7 mouse cellular contexts compared by ENCODE assay signal in genomic region chr9:109096251-109096661, GRCm38 (mm10). TPM values are rescaled to one million over a fixed set of nuclear protein-coding genes. Genes with fewer than 3 reads are reported as not detected.
DNase-seq lines count a peak whose midpoint lies in the region; ATAC-seq and TF ChIP-seq lines count a peak whose summit lies in the region.

No protein-coding gene starts in this region.

- H3K36me3 ChIP-seq in heart, embryonic 11.5 days (ENCODE audit: control insufficient read depth, insufficient read depth, low read length): peaks cover 5% of the 10 kb centered on the region; the same call in 1 of the 2 replicates
- H3K36me3 ChIP-seq in liver, embryonic 11.5 days (ENCODE audit: control insufficient read depth, insufficient read depth, low read length): peaks cover 2% of the 10 kb centered on the region; the same call in 1 of the 2 replicates
- H3K36me3 ChIP-seq in small intestine, adult 2 months (ENCODE audit: control insufficient read depth, insufficient read depth, low read length): peaks cover 9% of the 10 kb centered on the region

- H3K4me3 ChIP-seq in left cerebral cortex, adult 2 months: peak overlapping the region; percentile 75
- peak overlapping the region; percentile 43 for H3K4me3 ChIP-seq in cortical plate, adult 2 months (ENCODE audit: insufficient read depth, low read length)
- H3K4me3 ChIP-seq in heart, embryonic 11.5 days (ENCODE audit: low read depth, low read length): peak overlapping the region; percentile 72
- peak overlapping the region; percentile 61 for H3K4me3 ChIP-seq in liver, embryonic 11.5 days (ENCODE audit: low read depth, low read length)
- H3K4me3 ChIP-seq in small intestine, adult 2 months (ENCODE audit: low read depth, low read length): peak overlapping the region; percentile 82

- H3K9ac ChIP-seq in heart, embryonic 11.5 days (ENCODE audit: low read depth, low read length): peak overlapping the region; percentile 93
- peak overlapping the region; percentile 69 for H3K9ac ChIP-seq in liver, embryonic 11.5 days (ENCODE audit: low read depth, low read length)

- H3K4me1 ChIP-seq in cortical plate, adult 2 months (ENCODE audit: control insufficient read depth, insufficient read depth, low read length): peaks cover 2% of the 10 kb centered on the region
- peaks cover 50% of the 10 kb centered on the region for H3K4me1 ChIP-seq in heart, embryonic 11.5 days (ENCODE audit: control insufficient read depth, insufficient read depth, low read length)
- H3K4me1 ChIP-seq in liver, embryonic 11.5 days (replicated peaks; ENCODE audit: control insufficient read depth, insufficient read depth, low read length): peaks cover 21% of the 10 kb centered on the region
- peaks cover 24% of the 10 kb centered on the region for H3K4me1 ChIP-seq in small intestine, adult 2 months (ENCODE audit: control insufficient read depth, insufficient read depth, insufficient read length, low read length)

- no peaks in the 10 kb centered on the region for H3K9me3 ChIP-seq in heart, embryonic 11.5 days (replicated peaks; ENCODE audit: control insufficient read depth, low read length)
- no peaks in the 10 kb centered on the region for H3K9me3 ChIP-seq in liver, embryonic 11.5 days (ENCODE audit: control insufficient read depth, low read length)

- ATAC-seq in heart, embryonic 11.5 days (replicated peaks; ENCODE audit: insufficient number of reproducible peaks, low FRiP score, low TSS enrichment): no peak
- ATAC-seq in liver, embryonic 11.5 days (replicated peaks; ENCODE audit: low FRiP score): no peak

- DNase-seq in left cerebral cortex, adult 2 months (ENCODE audit: extremely low spot score in 1 of 2, low spot score in 2 of 2): no peak
- no peak for DNase-seq in left cerebral cortex, adult 11 months (ENCODE audit: low spot score)
- DNase-seq in liver, embryonic 11.5 days (ENCODE audit: low spot score): no peak
- no peak for DNase-seq in gastrocnemius, adult 8-10 months (ENCODE audit: low spot score in 2 of 2)

- intact Hi-C loops in left cerebral cortex, adult 2 months (cut with DNase I): no loop called here

- 45% methylated on average over 9 of the region's 9 CpGs for WGBS in heart, embryonic 11.5 days (ENCODE audit: insufficient replicate concordance)
- WGBS in liver, embryonic 11.5 days: 47% methylated on average over 9 of the region's 9 CpGs
- WGBS in small intestine, adult 2 months: 47% methylated on average over 9 of the region's 9 CpGs

- peak overlapping the region; percentile 88 for H3K4me2 ChIP-seq in heart, embryonic 11.5 days
- peak overlapping the region; percentile 65 for H3K4me2 ChIP-seq in liver, embryonic 11.5 days

- no peak for TF ChIP-seq CTCF in left cerebral cortex, adult 2 months (IDR thresholded peaks at IDR 0.05)
- no peak for TF ChIP-seq CTCF in cortical plate, adult 2 months (IDR thresholded peaks at IDR 0.05; ENCODE audit: extremely low read depth, insufficient read depth, low read length)
- no peak for TF ChIP-seq CTCF in small intestine, adult 2 months (IDR thresholded peaks at IDR 0.05; ENCODE audit: extremely low read depth, insufficient read length, insufficient replicate concordance, low read depth, low read length)

- no peaks in the 10 kb centered on the region for H3K27me3 ChIP-seq in heart, embryonic 11.5 days (ENCODE audit: control insufficient read depth, insufficient read depth, low read length)
- peaks cover 35% of the 10 kb centered on the region for H3K27me3 ChIP-seq in liver, embryonic 11.5 days (replicated peaks; ENCODE audit: control insufficient read depth, insufficient read depth, low read length)
- H3K27me3 ChIP-seq in small intestine, adult 2 months (ENCODE audit: control insufficient read depth, insufficient read depth, low read length): 0 out of 2 replicates have a peak, but pooled peaks cover 6% of the 10 kb centered on the region

- peak overlapping the region; percentile 92 for H3K27ac ChIP-seq in left cerebral cortex, adult 2 months
- H3K27ac ChIP-seq in cortical plate, adult 2 months (ENCODE audit: insufficient read depth, low read length): peak overlapping the region; percentile 95
- peak overlapping the region; percentile 97 for H3K27ac ChIP-seq in heart, embryonic 11.5 days (ENCODE audit: low read depth, low read length)
- H3K27ac ChIP-seq in liver, embryonic 11.5 days (ENCODE audit: low read depth, low read length): peak overlapping the region; percentile 91
- no peak overlapping the region for H3K27ac ChIP-seq in small intestine, adult 2 months (ENCODE audit: insufficient read depth, low read depth, low read length)

- TF ChIP-seq POLR2A in cortical plate, adult 2 months (IDR thresholded peaks at IDR 0.05; ENCODE audit: extremely low read depth, insufficient read depth, low read length): 0 out of 2 replicates have a peak, but pooled peaks have one; percentile 15
- TF ChIP-seq POLR2A in small intestine, adult 2 months (IDR thresholded peaks at IDR 0.05; ENCODE audit: low read depth, low read length): no peak

RNA-seq across cellular contexts. Expression of gene Plxnb1, which starts 1.1 kb away (rescaled TPM):
- 10 to 100 TPM; 65.0 to 70.5 TPM for total RNA-seq in left cerebral cortex, adult 2 months (2021)
- 30.1 and 30.2 TPM in 2 replicates for polyA plus RNA-seq in cortical plate, adult 2 months (2012; rRNA removed)
- 5.5 and 6.8 TPM in 2 replicates for polyA plus RNA-seq in heart, embryonic 11.5 days (2014; fragmentation: Nextera tagmentation; extraction: Ambion mirVana)
- 5.8 and 7.4 TPM in 2 replicates for polyA plus RNA-seq in liver, embryonic 11.5 days (2014; fragmentation: Nextera tagmentation; extraction: Ambion mirVana)
- 2.6 and 3.4 TPM in 2 replicates for polyA plus RNA-seq in small intestine, adult 2 months (2012; rRNA removed)
- total RNA-seq in gastrocnemius, adult 8-10 months (2022): under 1 TPM; 0.58 to 0.87 (median 0.74) TPM

RNA-seq across cellular contexts. Expression of gene Tma7, which starts 13.9 kb away (rescaled TPM):
- 100 to 1,000 TPM; 312 to 332 TPM for total RNA-seq in left cerebral cortex, adult 2 months (2021)
- polyA plus RNA-seq in cortical plate, adult 2 months (2012; rRNA removed): 206 and 214 TPM in 2 replicates
- 776 and 790 TPM in 2 replicates for polyA plus RNA-seq in heart, embryonic 11.5 days (2014; fragmentation: Nextera tagmentation; extraction: Ambion mirVana)
- 716 and 742 TPM in 2 replicates for polyA plus RNA-seq in liver, embryonic 11.5 days (2014; fragmentation: Nextera tagmentation; extraction: Ambion mirVana)
- 0.58 and 1.6 TPM in 2 replicates for polyA plus RNA-seq in small intestine, adult 2 months (2012; rRNA removed)
- 100 to 1,000 TPM; 297 to 369 (median 354) TPM for total RNA-seq in gastrocnemius, adult 8-10 months (2022)

RNA-seq across cellular contexts. Expression of gene Ccdc51, which starts 14.0 kb away (rescaled TPM):
- total RNA-seq in left cerebral cortex, adult 2 months (2021): 1 to 10 TPM; 8.0 to 8.6 TPM
- 6.2 and 6.3 TPM in 2 replicates for polyA plus RNA-seq in cortical plate, adult 2 months (2012; rRNA removed)
- 15.5 and 15.8 TPM in 2 replicates for polyA plus RNA-seq in heart, embryonic 11.5 days (2014; fragmentation: Nextera tagmentation; extraction: Ambion mirVana)
- polyA plus RNA-seq in liver, embryonic 11.5 days (2014; fragmentation: Nextera tagmentation; extraction: Ambion mirVana): 21.9 TPM in 2 replicates
- polyA plus RNA-seq in small intestine, adult 2 months (2012; rRNA removed): 5.5 and 11.3 TPM in 2 replicates
- 1 to 10 TPM; 6.7 to 8.6 (median 7.8) TPM for total RNA-seq in gastrocnemius, adult 8-10 months (2022)

RNA-seq across cellular contexts. Expression of gene Atrip, which starts 22.3 kb away (rescaled TPM):
- total RNA-seq in left cerebral cortex, adult 2 months (2021): 10 to 100 TPM; 28.0 to 28.3 TPM
- polyA plus RNA-seq in cortical plate, adult 2 months (2012; rRNA removed): 36.4 and 37.1 TPM in 2 replicates
- polyA plus RNA-seq in heart, embryonic 11.5 days (2014; fragmentation: Nextera tagmentation; extraction: Ambion mirVana): 18.0 and 18.6 TPM in 2 replicates
- 24.3 and 28.9 TPM in 2 replicates for polyA plus RNA-seq in liver, embryonic 11.5 days (2014; fragmentation: Nextera tagmentation; extraction: Ambion mirVana)
- 5.8 and 10.7 TPM in 2 replicates for polyA plus RNA-seq in small intestine, adult 2 months (2012; rRNA removed)
- total RNA-seq in gastrocnemius, adult 8-10 months (2022): 10 to 100 TPM in 3 of 4 experiments, 1 to 10 TPM in 1; 8.7 to 11.5 (median 10.7) TPM

RNA-seq across cellular contexts. Expression of gene Trex1, which starts 36.7 kb away (rescaled TPM):
- 10 to 100 TPM; 11.7 to 15.3 TPM for total RNA-seq in left cerebral cortex, adult 2 months (2021)
- polyA plus RNA-seq in cortical plate, adult 2 months (2012; rRNA removed): 32.4 and 34.2 TPM in 2 replicates
- 5.7 and 7.0 TPM in 2 replicates for polyA plus RNA-seq in heart, embryonic 11.5 days (2014; fragmentation: Nextera tagmentation; extraction: Ambion mirVana)
- 8.9 and 9.7 TPM in 2 replicates for polyA plus RNA-seq in liver, embryonic 11.5 days (2014; fragmentation: Nextera tagmentation; extraction: Ambion mirVana)
- 51.9 and 174 TPM in 2 replicates for polyA plus RNA-seq in small intestine, adult 2 months (2012; rRNA removed)
- 10 to 100 TPM; 11.4 to 17.2 (median 13.0) TPM for total RNA-seq in gastrocnemius, adult 8-10 months (2022)

Comparison
In these comparisons a context has a peak if more than half of its experiments do, and no peak if none do; other contexts are left out.
1. RNA of gene Tma7, which starts 13.9 kb away (polyA plus RNA-seq): 776 to 790 TPM in heart, embryonic 11.5 days, 716 to 742 TPM in liver, embryonic 11.5 days and 206 to 214 TPM in cortical plate, adult 2 months; 0.58 to 1.6 TPM in small intestine, adult 2 months; every median in the first group is over 10 times any median in the second.
2. Peak in every context shown above with its lines, with median percentiles within 50 percentile points of each other: H3K4me3 ChIP-seq.